Mouse (Mus musculus) stomach, postnatal 0 days (tissue): ENCODE data around the gene Olfr339. TPM values are rescaled to one million over a fixed set of nuclear protein-coding genes. Genes with fewer than 3 reads are reported as not detected.
"Not testable (repeated sequence)": the region's sequence is repeated elsewhere in the genome, so short reads cannot be mapped to it uniquely, and the experiment has no call there.

Experiments
- ATAC-seq: fragments of 200-750 bp; cut with Nextera tagmentation; 2 replicates; pipeline ENCODE4 v1.8.0; 2017; ENCODE audit not compliant: low FRiP score, low TSS enrichment
- DNase-seq: peaks from one replicate; pipeline ENCODE4 v3.0.0-alpha.2; 2016; ENCODE audit warnings: low spot score
- H3K27ac ChIP-seq: fragments of 300-500 bp; sonication (generic); replicated peaks from 2 replicates; pipeline ENCODE4 v1.5.1; 2014; ENCODE audit warnings: mild to moderate bottlenecking, control low read depth
- H3K27me3 ChIP-seq: fragments of 300-500 bp; sonication (generic); 2 replicates; pipeline ENCODE4 v1.6.1; 2014; ENCODE audit warnings: low read length; ENCODE audit not compliant: control insufficient read depth, insufficient read depth
- H3K36me3 ChIP-seq: fragments of 300-500 bp; sonication (generic); 2 replicates; pipeline ENCODE4 v1.6.1; 2014; ENCODE audit warnings: low read length, mixed read lengths; ENCODE audit not compliant: control insufficient read depth, insufficient read depth
- H3K4me1 ChIP-seq: fragments of 300-500 bp; sonication (generic); replicated peaks from 2 replicates; pipeline ENCODE4 v1.6.1; 2014; ENCODE audit warnings: antibody characterized with exemption; ENCODE audit not compliant: control insufficient read depth, insufficient read depth
- H3K4me2 ChIP-seq: fragments of 300-500 bp; sonication (generic); replicated peaks from 2 replicates; pipeline ENCODE4 v1.6.1; 2014; ENCODE audit warnings: low read depth, mild to moderate bottlenecking, control low read depth, moderate library complexity
- H3K4me3 ChIP-seq: fragments of 300-500 bp; sonication (generic); 2 replicates; pipeline ENCODE4 v1.5.1; 2014; ENCODE audit warnings: low read depth, low read length, control low read depth
- H3K9ac ChIP-seq: fragments of 300-500 bp; sonication (generic); 2 replicates; pipeline ENCODE4 v1.6.1; 2014; ENCODE audit warnings: mild to moderate bottlenecking, low read length, control low read depth, mixed read lengths
- H3K9me3 ChIP-seq: fragments of 300-500 bp; sonication (generic); 2 replicates; pipeline ENCODE4 v1.6.1; 2016; ENCODE audit warnings: low read length; ENCODE audit not compliant: control insufficient read depth
- CTCF ChIP-seq: IDR thresholded peaks from 2 replicates; pipeline ENCODE4 v1.5.1; 2016; ENCODE audit warnings: antibody characterized with exemption, low read depth, mild to moderate bottlenecking, moderate library complexity
- EP300 ChIP-seq: optimal IDR thresholded peaks from 2 replicates; pipeline ENCODE3; 2016; ENCODE audit warnings: antibody characterized with exemption
- WGBS: fragments of 180-500 bp; shearing (Covaris S2); extraction: QIAGEN DNeasy Blood & Tissue Kit; methylation state at CpG from one replicate; pipeline ENCODE4 v1.1.7; 2014; 5-methylcytosine and 5-hydroxymethylcytosine counted together
- polyA plus RNA-seq: library from polyadenylated mRNA; unstranded; fragments of >200 nt; fragmentation: Nextera tagmentation; extraction: Ambion mirVana; gene quantifications from 2 replicates; pipeline ENCODE4 v1.2.1, GENCODE M21; 2015

The Olfr339 gene
- not detected in 2 replicates for polyA plus RNA-seq

GRCm38 (mm10) chr2:36418647-36419046 is at the start of gene Olfr339:
Gene Olfr339, plus strand, starts transcription at chr2:36418947.
- Histone ChIP-seq H3K27ac (no peak within 1 kb of the TSS), H3K36me3 (no peaks in the 10 kb centered on the region), H3K4me3 (no peak within 1 kb of the TSS), H3K4me1 (no peaks in the 10 kb centered on the region), H3K9ac (no peak within 1 kb of the TSS), H3K9me3 (no peaks in the 10 kb centered on the region), H3K4me2 (no peak within 1 kb of the TSS), H3K27me3 (no peaks in the 10 kb centered on the region)
- DNase-seq: no peak
- no peak for ATAC-seq
- WGBS: 80% methylated on average over 3 of the region's 3 CpGs
- TF ChIP-seq EP300 (no peak), CTCF (no peak)

- H3K27me3 ChIP-seq: no peaks in the 10 kb centered on the region
- no peak for DNase-seq
- H3K9ac ChIP-seq: no peak within 1 kb of the TSS
- ATAC-seq: no peak
- no peaks in the 10 kb centered on the region for H3K9me3 ChIP-seq
- H3K27ac ChIP-seq: no peak within 1 kb of the TSS
- no peak within 1 kb of the TSS for H3K4me3 ChIP-seq
- H3K4me1 ChIP-seq: no peaks in the 10 kb centered on the region
- no peak within 1 kb of the TSS for H3K4me2 ChIP-seq
- H3K36me3 ChIP-seq: no peaks in the 10 kb centered on the region
- no peak for TF ChIP-seq EP300
- TF ChIP-seq CTCF: no peak
These were observed 45.5 kb upstream of the Olfr339 start, which contains the start of gene Olfr338 for GRCm38 (mm10) chr2:36373219-36373618. Gene Olfr338, plus strand, starts transcription at chr2:36373519.

- WGBS: 79% methylated on average over 3 of the region's 3 CpGs
- H3K36me3 ChIP-seq, H3K9ac ChIP-seq, H3K4me3 ChIP-seq, DNase-seq, H3K27me3 ChIP-seq, H3K4me2 ChIP-seq, ATAC-seq, H3K4me1 ChIP-seq, H3K9me3 ChIP-seq, H3K27ac ChIP-seq: not testable (repeated sequence)
These were observed 3.6 kb upstream of the Olfr339 start for GRCm38 (mm10) chr2:36415174-36415573.

- not testable (repeated sequence) for H3K36me3 ChIP-seq, H3K27ac ChIP-seq, DNase-seq, ATAC-seq, H3K4me1 ChIP-seq, H3K9me3 ChIP-seq, H3K4me2 ChIP-seq, H3K4me3 ChIP-seq, H3K9ac ChIP-seq, H3K27me3 ChIP-seq
- 88% methylated on average over 7 of the region's 7 CpGs for WGBS
These were observed 3.2 kb upstream of the Olfr339 start for GRCm38 (mm10) chr2:36415591-36415990.

- H3K4me1 ChIP-seq: no peaks in the 10 kb centered on the region
- H3K36me3 ChIP-seq: no peaks in the 10 kb centered on the region
- no peaks in the 10 kb centered on the region for H3K27me3 ChIP-seq
- 59% methylated on average over 1 of the region's 1 CpGs for WGBS
- no peak within 1 kb of the TSS for H3K4me2 ChIP-seq
- H3K4me3 ChIP-seq: no peak within 1 kb of the TSS
- H3K9me3 ChIP-seq: no peaks in the 10 kb centered on the region
- TF ChIP-seq EP300: no peak
- no peak for TF ChIP-seq CTCF
- no peak for DNase-seq
- no peak for ATAC-seq
- H3K9ac ChIP-seq: no peak within 1 kb of the TSS
- no peak within 1 kb of the TSS for H3K27ac ChIP-seq
These were observed 33.5 kb downstream of the Olfr339 start, which contains the start of gene Olfr340 for GRCm38 (mm10) chr2:36452287-36452686. Gene Olfr340, plus strand, starts transcription at chr2:36452587.

GRCm38 (mm10) chr2:36473634-36474033 is 54.9 kb downstream of the Olfr339 start:
- Histone ChIP-seq H3K9me3 (no peaks in the 10 kb centered on the region), H3K27ac (no peak overlapping the region), H3K4me1 (no peaks in the 10 kb centered on the region), H3K9ac (no peak overlapping the region), H3K4me2 (no peak overlapping the region), H3K36me3 (no peaks in the 10 kb centered on the region), H3K27me3 (no peaks in the 10 kb centered on the region), H3K4me3 (no peak overlapping the region)
- DNase-seq (no peak), ATAC-seq (no peak)
- TF ChIP-seq EP300 (no peak), CTCF (no peak)

Other genes starting within 250 kb of the Olfr339 start
- gene Ptgs1, start 188.5 kb upstream of the Olfr339 start, polyA plus RNA-seq: 31.0 and 36.2 TPM in 2 replicates
- 0.01 TPM in 1 of 2 replicates, not detected in the other for gene Olfr338, start 45.4 kb upstream of the Olfr339 start, polyA plus RNA-seq
- not detected in 2 replicates for gene Olfr340, start 33.6 kb downstream of the Olfr339 start, polyA plus RNA-seq
- gene Olfr341, start 63.5 kb downstream of the Olfr339 start, polyA plus RNA-seq: 0.04 TPM in 1 of 2 replicates, not detected in the other
- not detected in 2 replicates for gene Olfr342, start 106.1 kb downstream of the Olfr339 start, polyA plus RNA-seq
- 0.04 TPM in 1 of 2 replicates, not detected in the other for gene Olfr344, start 147.7 kb downstream of the Olfr339 start, polyA plus RNA-seq
- not detected in 2 replicates for gene Olfr345, start 221.1 kb downstream of the Olfr339 start, polyA plus RNA-seq